Mouse (Mus musculus) left cerebral cortex, postnatal 14 days (tissue): ENCODE measurements around the gene Uxt. TPM values are rescaled to one million over a fixed set of nuclear protein-coding genes. Genes with fewer than 3 reads are reported as not detected.

ENCODE experiments used
- DNase-seq, 2 experiments: peaks; one replicate each; pipeline ENCODE4 v3.0.0; 2021 to 2022; ENCODE audit warnings: low spot score in 2 of 2, mixed read lengths in 1 of 2
- intact Hi-C: fragments of 180-260 bp; cut with DNase I; formaldehyde crosslinking; loops from one replicate; pipeline ENCODE4 v1.15.1; 2025
- long read RNA-seq, 2 experiments: library from polyadenylated mRNA; stranded (forward); transcript quantifications; one replicate each; pipeline ENCODE4 v2.0.0; 2021
- total RNA-seq, 2 experiments: library from RNA; stranded (reverse); gene quantifications; 2 replicates each; pipeline ENCODE4 v1.2.3; 2021

Uxt gene
- 10 to 100 TPM; 10.4 TPM for total RNA-seq
- long read RNA-seq, experiment 1, transcript Uxt-202 (7 exons, 875 nt) = major isoform, 5 of 11 reads
- long read RNA-seq, experiment 1, partial matches to known transcripts = 0 of 11 reads
- long read RNA-seq, experiment 1, other reads (novel, unspliced or antisense) = 4 of 11 reads
- long read RNA-seq, experiment 2, partial matches to known transcripts = 0 of 2 reads
- long read RNA-seq, experiment 2, other reads (novel, unspliced or antisense) = 2 of 2 reads

DNA sequence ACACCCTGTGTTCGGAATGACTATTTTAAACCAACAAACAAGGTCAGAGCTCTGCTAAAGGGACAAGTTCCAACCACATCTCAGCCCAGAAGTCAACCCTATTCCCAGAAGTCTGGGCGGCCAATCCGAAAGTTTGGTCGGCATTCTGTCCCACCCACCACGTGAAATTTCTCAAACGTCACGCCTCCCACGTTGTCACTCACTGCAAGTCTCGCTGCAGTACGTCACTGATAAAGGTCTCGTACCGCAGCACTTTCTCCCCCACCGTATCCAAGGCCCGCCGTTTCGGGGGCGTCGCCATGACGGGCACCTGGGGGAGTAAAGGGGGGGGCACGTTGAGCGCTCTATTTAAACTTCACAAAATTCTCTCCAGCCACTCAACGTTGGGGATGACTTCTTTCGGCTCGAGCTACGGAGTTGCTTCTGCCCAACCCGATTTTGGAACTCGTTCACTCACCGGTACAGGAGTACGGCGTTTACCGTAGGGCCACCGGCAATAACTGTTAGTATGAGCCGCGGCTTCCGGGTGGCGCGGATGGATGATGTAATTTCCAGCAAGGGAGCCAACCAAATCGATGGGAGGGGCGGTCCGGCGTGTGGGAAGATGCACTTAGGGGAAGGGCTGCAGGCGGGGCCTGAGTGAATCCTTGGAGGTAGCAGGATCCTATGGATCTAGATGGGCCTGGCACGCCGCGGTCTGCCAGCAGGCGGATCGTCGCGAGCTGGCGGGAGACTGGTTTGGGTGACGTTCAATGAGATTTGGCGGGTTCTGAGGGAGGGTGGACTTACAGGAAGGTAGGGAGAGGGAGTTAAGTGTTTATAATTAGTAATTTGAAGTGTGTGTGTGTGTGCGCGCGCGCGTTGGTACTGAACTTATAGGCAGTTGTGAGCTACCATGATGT, at the start of gene Uxt:
Gene Uxt, minus strand, starts transcription at position 541 of the 902 bp plus-strand sequence.
- peak; percentile 88 to 89 for DNase-seq
- intact Hi-C loops = no loop called here

DNA sequence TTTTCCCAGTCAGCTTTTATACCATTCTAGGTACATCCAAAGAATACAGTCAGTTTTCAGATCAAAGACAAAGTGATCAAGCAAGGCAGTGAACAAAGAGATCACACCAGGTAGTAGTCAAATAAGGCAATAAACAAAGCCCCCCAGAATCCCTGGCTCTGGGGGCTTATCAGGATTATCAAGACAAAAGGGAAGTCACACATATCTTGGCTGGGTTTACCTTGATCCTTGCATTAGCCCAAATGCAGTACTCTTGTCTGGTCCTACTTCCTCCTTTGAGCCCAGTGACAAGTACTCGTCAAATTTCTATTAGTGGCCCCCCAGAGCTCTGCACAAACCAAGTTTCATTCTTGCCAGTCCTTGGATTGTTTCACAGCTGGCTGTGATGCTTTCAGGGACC, 19.1 kb upstream of the Uxt start:
- DNase-seq = no peak
- intact Hi-C loops = no loop called here

DNA sequence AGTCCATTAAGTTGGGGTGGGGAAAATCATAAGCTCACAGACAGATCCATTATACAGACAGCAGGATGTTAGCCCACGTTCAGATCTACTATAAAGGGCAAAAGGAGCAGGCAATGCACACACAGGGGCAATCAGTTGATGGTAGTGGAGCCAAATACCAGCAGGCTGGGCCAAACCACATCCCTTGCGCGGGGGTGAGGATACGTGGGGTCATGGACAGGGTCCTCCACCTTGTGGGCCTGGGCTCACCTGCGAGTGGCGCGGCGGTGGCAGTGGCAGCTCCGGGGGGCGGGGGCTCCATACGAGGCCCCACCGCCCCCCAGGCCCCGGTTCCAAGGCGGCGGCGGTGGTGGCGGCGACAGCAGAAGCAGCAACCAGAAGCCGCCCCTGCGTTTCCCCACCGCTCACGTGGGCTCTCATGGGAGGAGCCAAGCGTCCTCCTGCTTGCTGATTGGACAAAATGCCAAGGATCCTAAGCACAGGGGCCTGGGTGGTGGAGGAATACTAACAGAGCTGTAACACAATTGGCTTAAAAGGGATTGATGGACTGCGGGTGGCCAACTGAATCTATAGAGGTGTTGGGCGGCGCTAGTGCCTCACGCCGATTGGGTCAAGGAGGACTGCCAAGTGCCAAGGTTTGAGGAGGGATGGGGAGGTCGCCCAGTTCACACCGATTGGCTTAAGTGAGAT, 11.5 kb downstream of the Uxt start, which contains the start of gene Elk1:
Gene Elk1, minus strand, starts transcription at position 418 of the 690 bp plus-strand sequence.
- intact Hi-C loops = no loop called here

DNA sequence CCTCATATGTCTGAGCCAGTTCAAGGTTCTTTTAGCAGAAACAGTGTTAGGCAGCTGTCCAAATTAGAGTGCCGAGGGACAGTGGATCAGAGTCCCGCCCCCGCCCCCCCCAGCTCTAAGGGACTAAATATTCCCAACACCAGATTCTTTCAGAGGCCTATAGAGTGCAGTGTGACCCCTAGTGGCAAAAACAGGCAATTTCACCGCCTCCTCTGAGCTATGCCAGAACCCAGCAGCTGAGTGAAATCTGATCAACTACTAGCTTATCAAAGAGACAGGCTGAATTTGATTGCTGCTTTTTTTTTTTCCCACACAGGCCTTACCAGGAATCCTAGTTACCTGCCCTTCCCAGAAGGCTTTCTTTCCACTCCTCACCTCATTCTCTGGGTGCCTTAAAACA, 15.8 kb downstream of the Uxt start:
- intact Hi-C loops = loop anchor here (5.0 kb wide), 2 partner anchors 79 to 124 kb away; no protein-coding TSS in a partner anchor
- peak; percentile 71 for DNase-seq

More for the DNA sequence above, 11.5 kb downstream of the Uxt start, which contains the start of gene Elk1:
- peak; percentile 79 to 95 for DNase-seq

DNA sequence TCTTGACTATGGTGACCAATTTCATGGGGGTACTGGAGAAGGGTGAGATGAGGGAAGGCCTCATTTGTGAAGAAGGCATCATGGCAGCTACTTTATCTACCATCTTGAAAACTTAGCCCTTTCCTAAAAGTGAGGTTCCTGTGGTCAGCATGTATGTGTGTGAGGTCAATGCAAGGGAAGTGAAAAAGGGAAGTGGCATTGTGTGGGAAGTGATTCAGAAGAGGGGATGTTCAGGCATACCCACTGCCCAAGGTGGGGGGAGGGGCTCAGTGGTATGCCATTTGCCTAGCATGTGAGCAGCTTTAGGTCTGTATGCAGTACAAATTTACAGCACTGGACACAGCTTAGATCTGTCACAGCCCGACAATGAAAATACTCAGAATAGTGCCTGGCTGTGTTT, 29.9 kb downstream of the Uxt start:
- DNase-seq = no peak
- intact Hi-C loops = loop anchor here (10.0 kb wide), 1 partner anchor 267 kb away; no protein-coding TSS in a partner anchor

DNA sequence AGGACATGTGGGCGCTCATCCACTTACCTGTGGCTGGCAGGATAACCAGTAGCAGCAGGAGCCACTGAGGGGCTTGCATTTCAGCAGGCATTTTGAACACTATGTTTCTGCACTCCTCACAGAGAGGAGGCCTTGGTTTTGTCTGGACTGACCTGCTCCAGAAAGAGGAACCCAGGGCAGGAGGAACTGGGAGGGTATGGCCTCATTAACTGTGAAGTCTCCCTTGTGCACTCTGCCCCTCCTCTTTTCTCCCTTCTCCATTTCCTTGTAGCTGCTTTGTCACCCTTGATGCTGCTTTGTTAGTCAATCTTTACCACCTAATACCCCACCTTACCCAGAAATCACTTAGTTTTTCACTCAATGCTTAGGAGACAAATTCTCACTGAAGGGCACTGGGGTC, 30.5 kb downstream of the Uxt start, which contains the start of gene Cfp:
Gene Cfp, minus strand, starts transcription at position 192 of the 400 bp plus-strand sequence.
- intact Hi-C loops = loop anchor here (10.0 kb wide), 1 partner anchor 267 kb away; no protein-coding TSS in a partner anchor
- no peak for DNase-seq

DNA sequence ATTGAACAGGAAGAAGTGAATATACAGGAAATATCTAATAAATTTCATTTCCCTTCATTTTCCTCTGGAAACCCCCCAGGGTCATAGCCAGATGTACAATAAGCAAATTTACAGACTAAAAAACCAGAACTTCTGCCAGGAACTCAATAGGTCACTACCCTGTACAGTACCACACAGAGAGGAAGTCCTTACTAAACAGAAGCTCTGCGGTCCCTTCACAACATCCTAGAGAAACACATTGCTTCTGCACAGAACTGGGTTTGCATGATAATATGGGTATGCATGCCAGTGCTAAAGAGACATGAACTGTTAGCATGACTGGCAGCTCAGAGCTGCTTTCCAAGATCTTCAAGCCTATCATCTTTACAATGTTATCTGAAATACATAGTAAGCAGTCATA, 32.0 kb downstream of the Uxt start:
- intact Hi-C loops = loop anchor here (10.0 kb wide), 2 partner anchors 65 to 265 kb away; no protein-coding TSS in a partner anchor
- DNase-seq = no peak

DNA sequence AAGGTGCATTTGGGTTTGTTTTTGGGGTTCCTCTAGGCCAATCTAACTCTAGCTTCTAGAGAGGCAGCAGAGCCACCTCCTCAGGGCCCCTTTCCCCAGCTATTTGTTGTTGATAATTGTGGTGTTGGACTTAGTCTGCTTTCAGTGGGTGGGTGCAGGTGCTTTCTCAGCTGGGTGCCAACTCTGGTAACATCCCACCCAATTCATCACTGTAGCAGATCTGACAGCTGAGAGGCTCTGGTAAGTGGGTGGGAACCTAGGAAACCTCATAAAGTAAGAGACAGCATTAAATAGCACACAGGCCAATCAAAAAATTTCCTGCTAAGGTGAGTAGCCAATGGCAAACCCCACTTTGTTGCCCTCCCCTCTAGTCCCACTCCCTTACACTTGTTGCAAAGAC, 36.8 kb downstream of the Uxt start:
- no peak for DNase-seq
- intact Hi-C loops = loop anchor here (10.0 kb wide), 1 partner anchor 60 kb away; no protein-coding TSS in a partner anchor

DNA sequence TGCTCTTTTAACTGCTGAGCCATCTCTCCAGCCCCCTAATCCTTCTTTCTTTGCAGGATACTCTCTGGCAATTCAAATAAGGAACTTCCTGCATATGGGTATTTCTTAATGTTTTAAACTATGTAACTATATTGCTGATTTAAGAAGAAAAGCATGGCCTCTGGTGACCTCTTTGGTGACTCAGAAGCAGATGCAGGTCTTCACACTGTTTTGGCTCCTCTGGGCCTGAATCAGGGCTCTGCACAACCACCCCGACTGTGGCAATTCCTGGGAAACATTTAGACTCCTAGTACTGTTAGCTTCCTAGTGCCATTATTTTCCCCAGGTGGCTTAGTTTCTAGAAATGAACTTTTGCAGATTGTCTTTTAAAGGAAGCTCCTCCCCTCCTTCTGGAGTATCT, 38.3 kb downstream of the Uxt start:
- intact Hi-C loops = loop anchor here (10.0 kb wide), 1 partner anchor 59 kb away; no protein-coding TSS in a partner anchor
- DNase-seq = no peak

DNA sequence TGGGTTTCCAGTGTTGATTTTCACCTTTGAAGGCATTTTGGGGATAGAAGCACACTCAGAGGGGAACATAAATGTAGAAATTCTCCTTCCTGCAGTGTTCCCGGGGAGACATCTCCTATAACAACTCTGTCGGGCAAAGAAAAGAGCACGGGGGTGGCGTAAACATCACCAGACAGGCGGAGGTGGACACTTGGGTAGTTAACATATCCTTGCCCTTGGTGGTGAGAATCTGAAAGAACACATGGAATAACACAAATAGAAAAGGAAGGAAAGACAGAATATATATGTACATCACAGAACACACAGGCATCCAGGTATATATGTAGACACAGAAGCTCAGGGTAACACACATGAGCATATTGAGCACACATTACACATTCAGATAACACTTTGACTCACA, 40.5 kb downstream of the Uxt start:
- intact Hi-C loops = loop anchor here (10.0 kb wide), 1 partner anchor 57 kb away; no protein-coding TSS in a partner anchor

DNA sequence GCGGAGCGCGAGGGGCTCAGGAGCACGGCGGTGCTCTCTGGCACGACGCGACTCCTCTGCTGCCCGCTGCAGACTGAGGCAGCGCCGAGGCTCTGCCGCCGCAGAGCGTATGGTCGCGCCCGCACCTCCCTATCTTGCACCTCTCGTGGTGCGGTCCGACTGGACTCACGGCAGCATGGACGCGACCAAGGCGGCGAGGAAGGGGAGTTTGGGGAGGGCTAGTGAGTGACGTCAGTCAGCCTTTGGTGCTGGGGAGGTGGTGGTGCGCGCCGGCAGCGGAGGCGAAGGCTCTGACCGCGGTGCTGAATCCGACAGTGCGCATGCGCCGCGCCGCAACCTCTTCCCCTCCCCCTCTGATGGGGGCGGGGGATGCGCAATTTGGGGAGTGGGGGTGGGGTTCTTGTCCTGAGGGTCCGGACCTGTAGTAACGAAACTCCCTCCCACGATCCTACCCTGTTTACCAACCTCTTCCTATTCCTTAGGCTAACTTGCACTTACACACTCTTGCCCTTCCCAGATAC, 40.9 kb downstream of the Uxt start, which contains the start of gene Syn1:
Gene Syn1, minus strand, starts transcription at position 161 of the 521 bp plus-strand sequence.
- DNase-seq = peak; percentile 84 to 90
- intact Hi-C loops = loop anchor here (10.0 kb wide), 1 partner anchor 56 kb away; no protein-coding TSS in a partner anchor

More for the DNA sequence above, 40.5 kb downstream of the Uxt start:
- peak in 1 of 2 experiments; percentile 53 for DNase-seq

DNA sequence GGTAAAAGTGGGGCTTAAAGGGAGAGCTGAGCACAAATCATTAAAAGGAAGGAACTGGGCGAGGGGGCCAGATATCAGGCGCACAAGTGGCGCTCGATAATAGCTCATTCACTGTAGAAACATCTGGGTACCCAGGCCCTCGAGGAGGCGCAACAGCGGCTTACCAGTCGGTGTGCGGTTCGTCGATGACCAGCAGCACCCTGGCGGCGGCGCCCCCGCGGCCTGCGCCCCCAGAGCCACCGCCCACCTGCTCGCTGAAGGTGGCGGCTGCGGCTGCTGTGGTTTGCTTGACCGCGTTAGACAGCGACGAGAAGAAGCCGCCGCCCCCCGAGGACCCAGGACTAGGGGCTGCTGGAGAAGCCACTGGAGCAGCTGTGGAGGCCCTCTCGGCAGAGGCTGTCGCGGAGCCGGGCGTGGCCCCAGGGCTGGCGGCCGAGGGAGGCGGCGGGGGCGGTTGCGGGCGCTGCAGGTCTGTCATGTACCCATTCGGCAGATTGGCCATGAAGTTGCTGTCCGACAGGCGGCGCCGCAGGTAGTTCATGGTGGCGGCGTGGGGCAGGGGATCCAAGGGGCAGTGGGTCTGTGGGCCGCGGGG, 41.5 kb downstream of the Uxt start:
- peak in 1 of 2 experiments; percentile 15 for DNase-seq
- intact Hi-C loops = loop anchor here (10.0 kb wide), 1 partner anchor 56 kb away; no protein-coding TSS in a partner anchor

DNA sequence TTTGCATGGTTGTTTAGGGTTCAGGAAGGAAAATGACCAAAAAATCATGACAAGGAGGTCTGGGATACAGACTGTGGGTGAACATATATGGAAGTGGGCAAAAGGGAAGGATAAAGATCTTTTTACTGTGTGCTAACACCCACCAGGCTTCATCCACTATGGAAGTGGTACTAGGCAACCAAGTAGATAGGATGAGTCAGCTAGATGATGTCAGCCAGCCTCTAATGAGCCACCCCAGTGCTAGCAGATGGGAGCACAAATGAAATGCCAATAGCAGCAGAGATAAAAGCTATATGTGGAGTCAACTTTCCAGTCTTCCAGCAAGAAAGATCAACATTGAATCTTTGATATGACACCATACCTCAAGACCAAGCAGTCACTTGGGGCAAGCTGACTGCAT, 46.7 kb downstream of the Uxt start:
- intact Hi-C loops = no loop called here
- peak in 1 of 2 experiments; percentile 32 for DNase-seq

DNA sequence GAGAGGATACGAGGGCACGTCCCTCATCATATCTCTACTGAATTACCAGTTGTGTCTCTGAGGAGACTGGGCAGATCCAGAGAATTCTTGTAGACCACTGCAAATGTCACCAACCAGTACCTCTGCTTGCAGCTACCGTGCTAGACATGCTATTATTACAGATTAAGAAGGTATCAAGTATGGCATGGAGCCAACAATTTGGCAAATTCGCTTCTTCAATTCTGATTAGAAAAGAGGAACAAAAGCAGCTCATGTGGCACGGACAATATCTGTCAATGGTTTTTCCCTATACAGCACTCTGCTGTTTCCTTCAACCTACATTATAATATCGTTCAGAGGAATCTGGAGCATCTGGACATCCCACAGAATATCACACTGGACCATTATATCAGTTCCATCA, 48.1 kb downstream of the Uxt start:
- intact Hi-C loops = no loop called here

DNA sequence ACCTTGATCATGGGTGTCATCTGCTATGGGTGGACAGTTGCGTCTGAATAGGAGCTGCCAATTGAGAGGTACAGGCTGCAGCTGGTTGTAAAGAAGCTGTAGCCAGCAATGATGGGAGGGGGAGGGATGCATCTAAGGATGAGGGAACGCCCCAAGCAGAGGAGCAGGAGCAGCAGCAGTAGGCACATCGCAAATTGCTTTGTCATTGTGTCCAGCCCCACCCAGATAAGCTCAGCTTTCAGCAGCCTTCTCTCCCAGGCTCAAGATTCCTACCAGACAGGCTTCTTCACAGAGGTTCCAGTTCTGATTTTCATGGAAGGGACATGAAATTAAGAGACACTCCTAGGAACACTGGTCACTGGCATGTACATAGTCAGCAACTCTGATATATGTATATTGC, 51.7 kb downstream of the Uxt start:
- no peak for DNase-seq
- intact Hi-C loops = no loop called here

More for the DNA sequence above, 48.1 kb downstream of the Uxt start:
- no peak for DNase-seq
